Comparison of ENCODE assay signal across 16 mouse cellular contexts in the genomic region with DNA sequence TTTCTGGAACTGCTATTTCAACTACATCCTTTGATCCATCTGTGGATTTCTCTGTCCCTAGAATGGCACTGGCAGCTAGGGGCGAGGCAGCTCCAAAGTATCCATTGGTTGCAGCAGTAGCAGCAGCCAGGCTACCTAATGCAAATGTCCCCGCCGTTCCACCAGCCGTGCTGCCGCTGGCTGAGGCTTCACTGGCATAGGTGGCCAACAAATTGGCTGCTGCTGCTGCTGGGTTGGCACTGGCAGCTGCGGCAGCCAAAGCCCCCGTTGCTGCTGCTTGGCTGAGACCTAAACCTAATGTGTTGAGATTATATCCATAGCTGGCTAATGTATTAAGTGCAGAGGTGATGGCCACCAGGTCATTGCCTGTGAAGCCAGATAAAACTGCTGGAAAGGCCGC.
DNase-seq lines count a peak whose midpoint lies in the region; ATAC-seq and TF ChIP-seq lines count a peak whose summit lies in the region.
"Had no signal": no experiment of that assay in that cellular context is flagged by ENCODE, and none has a peak within 500 bp of the region (broad histone marks: within the 10 kb centered on the region; RNA-seq: fewer than 3 reads in every experiment).

No protein-coding gene starts in this region.

- no peaks in the 10 kb centered on the region for H3K4me1 ChIP-seq in hindbrain, postnatal 0 days (ENCODE audit: insufficient read depth, low read length)
- no peaks in the 10 kb centered on the region; the same call in 1 of the 2 replicates for H3K4me1 ChIP-seq in hindbrain, embryonic 14.5 days (replicated peaks; ENCODE audit: control insufficient read depth, insufficient read depth, low read length)
- peaks cover 12% of the 10 kb centered on the region; the same call in 1 of the 2 replicates for H3K4me1 ChIP-seq in neural tube, embryonic 13.5 days (replicated peaks)
- H3K4me1 ChIP-seq: embryonic facial prominence, embryonic 13.5 days; heart, embryonic 12.5 days; intestine, embryonic 15.5 days had no signal

- DNase-seq in heart, adult 11 months = peak; percentile 85
- no peak for DNase-seq in heart, adult 18-20 months
- peak; percentile 35 for DNase-seq in hindbrain, postnatal 0 days (ENCODE audit: low spot score)
- DNase-seq in hindbrain, embryonic 14.5 days (ENCODE audit: low spot score) = no peak
- no peak for DNase-seq in neural tube, embryonic 10.5 days (ENCODE audit: extremely low spot score, low spot score)
- DNase-seq: adrenal gland, adult 2 months; adrenal gland, postnatal 25 days; cerebellum, adult 8-10 months; cerebellum, postnatal 36 days; gastrocnemius, postnatal 10 days had no signal

- no peaks in the 10 kb centered on the region for H3K9me3 ChIP-seq in hindbrain, postnatal 0 days (ENCODE audit: low read length)
- no peaks in the 10 kb centered on the region for H3K9me3 ChIP-seq in hindbrain, embryonic 14.5 days (ENCODE audit: control insufficient read depth, low read length)
- no peaks in the 10 kb centered on the region for H3K9me3 ChIP-seq in neural tube, embryonic 13.5 days
- H3K9me3 ChIP-seq: embryonic facial prominence, embryonic 13.5 days; forebrain, embryonic 12.5 days; heart, embryonic 12.5 days; intestine, embryonic 15.5 days had no signal

- WGBS in hindbrain, postnatal 0 days = 75% methylated on average over 8 of the region's 8 CpGs
- WGBS in hindbrain, embryonic 14.5 days = 76% methylated on average over 8 of the region's 8 CpGs
- WGBS in neural tube, embryonic 13.5 days = 77% methylated on average over 8 of the region's 8 CpGs

- H3K4me2 ChIP-seq in hindbrain, postnatal 0 days (ENCODE audit: low read depth, low read length) = no peak overlapping the region
- no peak overlapping the region for H3K4me2 ChIP-seq in hindbrain, embryonic 14.5 days (replicated peaks)
- H3K4me2 ChIP-seq in neural tube, embryonic 13.5 days = no peak overlapping the region
- H3K4me2 ChIP-seq: embryonic facial prominence, embryonic 13.5 days; forebrain, embryonic 12.5 days; heart, embryonic 12.5 days; intestine, embryonic 15.5 days had no signal

- no peak overlapping the region for H3K9ac ChIP-seq in hindbrain, postnatal 0 days (replicated peaks; ENCODE audit: low read length)
- no peak overlapping the region for H3K9ac ChIP-seq in hindbrain, embryonic 14.5 days
- no peak overlapping the region for H3K9ac ChIP-seq in neural tube, embryonic 13.5 days
- H3K9ac ChIP-seq: embryonic facial prominence, embryonic 13.5 days; forebrain, embryonic 12.5 days; heart, embryonic 12.5 days; intestine, embryonic 15.5 days had no signal

- no peaks in the 10 kb centered on the region for H3K27me3 ChIP-seq in hindbrain, postnatal 0 days (ENCODE audit: insufficient read depth, low read length)
- H3K27me3 ChIP-seq in hindbrain, embryonic 14.5 days (ENCODE audit: control insufficient read depth, insufficient read depth, low read length) = no peaks in the 10 kb centered on the region
- H3K27me3 ChIP-seq in neural tube, embryonic 13.5 days = no peaks in the 10 kb centered on the region
- H3K27me3 ChIP-seq: embryonic facial prominence, embryonic 13.5 days; forebrain, embryonic 12.5 days; heart, embryonic 12.5 days; intestine, embryonic 15.5 days had no signal

- no peak overlapping the region for H3K27ac ChIP-seq in hindbrain, postnatal 0 days
- H3K27ac ChIP-seq in hindbrain, embryonic 14.5 days = no peak overlapping the region
- H3K27ac ChIP-seq in neural tube, embryonic 13.5 days (replicated peaks) = peak overlapping the region; percentile 24
- H3K27ac ChIP-seq: embryonic facial prominence, embryonic 13.5 days; forebrain, embryonic 12.5 days; intestine, embryonic 15.5 days had no signal

- H3K4me3 ChIP-seq in hindbrain, postnatal 0 days (ENCODE audit: low read length) = no peak overlapping the region
- H3K4me3 ChIP-seq in hindbrain, embryonic 14.5 days (replicated peaks; ENCODE audit: low read length) = no peak overlapping the region
- H3K4me3 ChIP-seq in neural tube, embryonic 13.5 days = no peak overlapping the region
- H3K4me3 ChIP-seq: embryonic facial prominence, embryonic 13.5 days; forebrain, embryonic 12.5 days; heart, embryonic 12.5 days; intestine, embryonic 15.5 days had no signal

- 0 out of 2 replicates have a peak, but pooled peaks have one; percentile 49 for ATAC-seq in hindbrain, postnatal 0 days
- no peak for ATAC-seq in hindbrain, embryonic 14.5 days (ENCODE audit: low FRiP score)
- no peak for ATAC-seq in neural tube, embryonic 13.5 days (ENCODE audit: low read depth)
- ATAC-seq: forebrain, embryonic 16.5 days; intestine, embryonic 15.5 days had no signal

- H3K36me3 ChIP-seq in hindbrain, postnatal 0 days (ENCODE audit: insufficient read depth, low read length) = no peaks in the 10 kb centered on the region
- 0 out of 2 replicates have a peak, but pooled peaks cover 6% of the 10 kb centered on the region for H3K36me3 ChIP-seq in hindbrain, embryonic 14.5 days (replicated peaks; ENCODE audit: control insufficient read depth, insufficient read depth)
- no peaks in the 10 kb centered on the region; the same call in 1 of the 2 replicates for H3K36me3 ChIP-seq in neural tube, embryonic 13.5 days
- H3K36me3 ChIP-seq: embryonic facial prominence, embryonic 13.5 days; forebrain, embryonic 12.5 days; heart, embryonic 12.5 days; intestine, embryonic 15.5 days had no signal

- no peak for TF ChIP-seq CTCF in hindbrain, postnatal 0 days (IDR thresholded peaks at IDR 0.05; ENCODE audit: low read depth)

Comparison
In these comparisons a context has a peak if more than half of its experiments do, and no peak if none do; other contexts are left out.
1. DNase-seq: peak in heart, adult 11 months (single experiment) and hindbrain, postnatal 0 days (single experiment); none in heart, adult 18-20 months (0 of 2), hindbrain, embryonic 14.5 days (single experiment) and neural tube, embryonic 10.5 days (single experiment).